Mouse (Mus musculus): ENCODE data around the gene Cmip.

Cmip gene

DNA sequence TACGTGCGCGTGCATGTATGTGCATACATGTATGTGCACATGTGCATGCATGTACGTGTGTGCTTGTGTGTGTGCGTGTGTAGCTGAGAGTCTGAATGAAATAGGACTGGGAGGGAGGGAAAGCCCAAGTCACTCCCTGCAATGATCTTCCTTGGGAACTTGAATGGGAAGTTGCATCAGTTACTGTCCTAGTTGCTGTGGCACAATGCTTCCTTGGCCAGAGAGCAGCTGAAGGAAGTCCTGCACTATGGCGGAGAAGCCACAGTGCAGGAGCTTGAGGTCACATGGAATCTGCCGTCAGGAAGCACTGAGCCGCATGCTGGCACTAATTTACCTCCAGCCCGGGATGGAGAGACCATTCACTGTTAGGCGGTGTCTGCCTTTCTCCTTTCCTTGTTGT lies 37.9 kb downstream of the Cmip start:
- no peak for DNase-seq (ENCODE audit: low read depth in 2 of 2, low spot score in 2 of 2)

DNA sequence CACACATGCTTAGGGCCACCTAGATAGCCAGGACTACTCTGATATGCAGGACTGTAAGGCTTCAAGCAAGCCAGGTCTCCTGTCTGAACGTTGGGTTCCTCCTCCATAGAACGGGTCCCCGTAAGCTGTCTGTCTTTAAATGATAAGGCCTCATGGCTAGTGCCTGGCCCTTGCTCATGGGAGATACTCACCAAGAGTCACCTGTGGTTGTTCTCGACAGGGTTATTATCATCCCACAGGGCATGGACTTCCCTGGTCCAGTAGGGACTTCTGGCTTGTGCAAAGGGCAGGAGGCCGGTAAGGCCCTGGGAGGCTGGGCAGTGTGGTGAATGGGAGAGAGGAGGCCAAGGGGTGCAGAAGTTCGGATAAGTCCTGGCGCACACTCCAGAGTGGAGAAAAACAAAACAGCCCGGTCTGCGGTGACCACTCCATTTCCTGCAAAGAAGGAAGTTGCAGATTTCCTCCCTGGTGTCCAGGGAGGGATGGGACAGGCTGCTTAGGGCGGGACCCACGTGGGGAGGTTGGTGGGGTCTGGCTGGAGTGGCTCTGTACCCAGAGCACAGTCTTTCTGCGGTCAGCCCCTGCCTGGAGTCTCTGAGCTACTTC lies 41.2 kb downstream of the Cmip start:
- no peak for DNase-seq (ENCODE audit: low read depth in 2 of 2, low spot score in 2 of 2)

DNA sequence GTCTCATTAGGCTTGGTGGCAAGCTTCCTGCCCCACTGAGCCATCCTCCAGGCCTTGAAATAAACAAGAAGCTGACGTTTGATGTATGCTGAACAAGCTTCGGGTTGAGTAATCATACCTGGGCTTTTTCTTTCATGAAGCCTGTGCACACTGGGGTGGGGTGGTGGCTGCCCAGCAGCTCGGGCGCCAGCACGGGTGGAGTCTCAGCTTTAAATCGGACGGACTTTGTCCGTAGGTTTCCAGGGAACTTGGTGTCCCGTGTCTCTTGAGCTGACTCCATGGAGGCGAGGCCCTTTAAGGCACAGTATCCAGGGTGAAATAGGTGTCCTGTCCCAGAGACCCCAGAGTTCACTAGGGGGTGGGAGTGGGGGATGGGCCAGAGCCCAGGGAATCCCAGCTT lies 42.3 kb downstream of the Cmip start:
- no peak for DNase-seq (ENCODE audit: low read depth in 2 of 2, low spot score in 2 of 2)

DNA sequence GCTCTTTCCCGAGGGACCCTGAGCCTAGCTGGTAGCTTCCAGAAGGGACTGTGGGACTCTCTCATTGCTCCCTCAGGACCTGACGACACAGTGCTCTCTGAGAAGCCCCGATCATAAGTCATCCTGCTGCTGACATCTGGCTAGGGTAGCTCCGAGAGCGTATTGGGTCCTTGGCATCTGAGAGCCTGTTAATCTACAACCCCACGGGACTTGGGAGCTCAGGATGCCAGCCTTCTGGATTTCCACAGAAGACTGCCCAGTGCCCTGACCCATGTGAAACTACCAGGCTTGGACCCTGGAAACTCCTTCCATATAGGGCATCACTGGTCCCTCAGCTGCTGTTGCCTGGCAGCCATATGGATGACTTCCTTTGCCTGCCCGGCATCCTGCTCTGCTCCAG lies 43.3 kb downstream of the Cmip start:
- DNase-seq (ENCODE audit: low read depth in 2 of 2, low spot score in 2 of 2), result no peak

DNA sequence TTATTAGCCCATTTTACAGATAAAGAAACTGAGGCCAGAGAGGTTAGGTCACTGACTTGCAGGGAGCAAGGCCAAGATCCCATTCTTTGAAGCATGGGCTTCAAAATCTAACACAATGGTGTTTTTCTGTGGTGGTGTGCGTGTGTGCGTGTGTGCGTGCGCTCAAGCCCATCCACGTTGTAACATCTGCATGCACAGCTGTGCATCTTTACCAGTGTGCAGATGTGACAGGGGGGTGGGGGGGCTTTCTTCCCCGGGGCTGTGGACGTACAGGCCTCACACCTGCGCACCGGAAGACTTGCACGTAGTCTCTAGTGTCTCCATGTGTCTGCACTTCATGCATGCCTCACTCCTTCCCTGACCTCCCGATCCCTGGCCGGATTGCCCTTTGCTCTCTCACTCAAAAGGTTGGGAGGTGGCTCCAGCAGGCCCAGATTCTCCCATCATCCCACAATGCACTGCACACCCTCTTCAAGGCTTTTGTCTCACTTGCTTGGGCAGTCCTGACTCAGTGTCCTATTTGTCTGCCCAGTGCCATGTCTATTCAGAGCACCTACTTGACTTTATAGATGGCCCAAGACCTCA lies 44.7 kb downstream of the Cmip start:
- DNase-seq (ENCODE audit: low read depth in 2 of 2, low spot score in 2 of 2), result no peak

DNA sequence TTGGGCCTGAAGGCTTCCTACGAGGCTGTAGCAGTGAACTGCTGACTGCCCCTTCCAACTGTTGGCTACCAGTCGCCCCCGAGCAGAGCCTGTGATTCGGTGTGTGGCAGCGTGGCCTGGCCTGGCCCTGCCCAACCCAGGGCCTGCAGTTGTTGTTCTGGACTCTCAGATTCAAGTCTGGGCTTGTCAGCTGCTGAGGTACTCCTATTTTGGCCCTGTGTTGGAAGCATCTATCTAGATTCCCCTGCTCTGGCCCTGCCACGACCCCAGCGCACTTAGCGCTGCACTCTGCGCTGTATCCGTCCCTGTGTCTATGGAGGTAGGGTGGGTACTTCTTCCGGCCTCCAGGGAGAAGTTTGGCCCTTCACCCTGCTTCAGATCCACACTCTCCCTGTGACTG lies 45.2 kb downstream of the Cmip start:
- no peak for DNase-seq (ENCODE audit: low read depth in 2 of 2, low spot score in 2 of 2)

DNA sequence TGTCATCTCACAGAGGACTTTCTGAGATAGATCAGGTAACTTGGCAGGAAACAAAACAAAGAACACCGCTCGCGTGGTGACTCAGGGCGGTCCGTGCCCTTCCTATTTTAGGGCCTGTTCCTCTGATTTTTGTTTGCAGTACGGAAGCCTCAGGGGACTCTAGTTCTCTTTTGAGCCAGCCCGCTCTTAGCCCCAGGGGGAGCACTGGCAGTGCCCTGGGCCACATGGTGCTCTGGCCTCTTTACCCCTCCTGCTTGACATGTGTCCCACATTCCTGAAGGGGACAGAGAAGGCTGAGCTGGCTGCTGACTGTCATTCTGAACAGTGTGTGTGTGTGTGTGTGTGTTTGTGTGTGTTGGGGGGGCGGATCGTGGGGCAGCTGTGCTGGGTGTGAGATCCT lies 46.8 kb downstream of the Cmip start:
- peak in 1 of 2 experiments; percentile 37 for DNase-seq (ENCODE audit: low read depth in 2 of 2, low spot score in 2 of 2)

DNA sequence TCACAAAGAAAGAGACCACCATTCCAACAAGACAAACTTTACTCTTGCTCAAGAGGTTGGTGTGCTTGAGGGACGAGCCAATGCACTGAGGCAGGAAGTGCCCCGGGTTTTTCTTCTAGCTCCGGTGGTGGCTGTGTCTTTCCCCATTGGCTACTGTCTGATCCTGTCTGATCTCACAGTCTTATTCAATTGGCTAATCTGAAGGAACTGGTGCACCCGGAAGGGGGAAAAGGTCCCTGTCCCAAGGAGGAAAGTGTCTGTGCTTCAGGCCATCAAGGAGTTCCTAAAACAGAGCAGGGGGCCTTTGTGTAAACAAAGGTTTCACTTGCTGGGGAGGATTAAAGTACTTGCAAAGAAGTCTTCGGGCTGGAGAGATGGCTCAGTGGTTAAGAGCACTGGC lies 48.5 kb downstream of the Cmip start:
- peak; percentile 30 to 41 for DNase-seq (ENCODE audit: low read depth in 2 of 2, low spot score in 2 of 2)

DNA sequence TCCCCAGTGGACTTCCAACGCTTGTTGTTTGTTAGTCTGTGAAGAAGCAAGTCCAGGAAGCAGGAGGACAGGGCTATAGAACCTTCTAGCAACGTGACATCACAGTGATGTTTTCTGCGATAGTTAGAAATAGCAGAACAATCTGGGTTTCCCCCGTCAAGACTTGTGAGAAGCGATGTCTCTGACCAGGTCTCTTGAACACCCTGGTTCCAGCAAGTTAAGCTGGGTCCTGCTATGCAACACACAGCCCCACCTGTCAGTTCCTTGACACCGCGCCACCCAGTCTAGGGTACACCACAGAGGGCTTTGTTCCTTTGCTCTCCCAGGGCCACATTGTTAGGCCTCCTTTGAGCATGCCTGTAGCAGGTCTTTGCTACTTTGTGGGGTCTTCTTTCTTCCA lies 49.9 kb downstream of the Cmip start:
- DNase-seq (ENCODE audit: low read depth in 2 of 2, low spot score in 2 of 2), result no peak

DNA sequence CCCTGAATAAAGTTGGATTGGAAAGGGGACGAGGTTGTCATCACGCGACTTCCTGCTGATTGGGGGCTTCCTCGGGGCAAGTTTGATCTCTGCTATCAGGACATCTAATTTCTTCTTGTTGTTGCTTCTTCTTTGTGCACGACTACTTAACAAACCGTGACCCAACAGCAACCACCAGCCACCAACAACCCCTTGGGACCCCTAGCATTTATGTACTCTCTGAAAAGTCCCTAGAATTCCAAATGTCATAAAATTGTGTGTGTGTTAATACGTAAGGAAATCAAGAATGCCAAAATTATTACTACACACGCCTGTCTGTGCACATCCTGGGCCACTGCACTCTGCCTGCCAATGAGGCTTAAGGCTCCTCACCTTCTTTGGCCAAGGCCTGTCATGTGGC lies 50.4 kb downstream of the Cmip start:
- no peak for DNase-seq (ENCODE audit: low read depth in 2 of 2, low spot score in 2 of 2)

DNA sequence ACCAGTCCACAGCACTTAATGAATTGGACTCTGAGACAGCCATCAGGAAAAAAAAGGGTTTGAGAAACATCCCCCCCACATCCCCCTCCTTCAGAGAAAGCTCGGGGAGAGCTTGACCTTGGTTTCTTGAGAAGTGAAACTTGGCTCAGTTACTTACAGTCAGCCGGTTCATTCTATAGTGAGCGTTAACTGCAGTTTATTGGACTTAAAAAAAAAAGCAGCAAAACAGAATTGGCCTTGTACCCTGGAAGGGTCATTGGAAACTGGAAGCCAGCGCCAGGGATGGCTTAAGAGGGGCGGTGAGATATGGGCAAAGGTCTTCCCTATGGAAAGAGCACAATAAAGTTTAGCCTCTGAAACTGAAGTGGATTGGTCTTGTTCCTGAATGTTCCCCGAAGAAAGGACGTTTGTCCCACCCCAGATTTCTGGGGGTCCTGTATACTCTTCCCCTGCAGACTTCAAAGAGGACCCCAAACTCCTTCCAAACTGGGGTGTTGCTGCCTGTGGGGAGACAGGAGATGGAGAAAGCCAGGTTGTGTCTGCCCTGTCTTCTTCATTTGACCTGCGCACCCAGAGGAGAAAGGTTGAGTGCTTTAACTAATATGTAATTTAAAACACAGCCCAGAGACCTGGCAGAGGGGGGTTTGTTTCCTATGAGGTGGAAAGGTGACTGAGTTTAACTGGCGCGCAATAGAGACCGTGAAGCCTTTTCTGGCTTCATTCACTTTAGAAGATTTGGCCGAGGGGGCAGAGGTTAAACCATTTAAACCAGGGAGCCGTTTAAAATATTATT lies 51.6 kb downstream of the Cmip start:
- no peak for DNase-seq (ENCODE audit: low read depth in 2 of 2, low spot score in 2 of 2)

DNA sequence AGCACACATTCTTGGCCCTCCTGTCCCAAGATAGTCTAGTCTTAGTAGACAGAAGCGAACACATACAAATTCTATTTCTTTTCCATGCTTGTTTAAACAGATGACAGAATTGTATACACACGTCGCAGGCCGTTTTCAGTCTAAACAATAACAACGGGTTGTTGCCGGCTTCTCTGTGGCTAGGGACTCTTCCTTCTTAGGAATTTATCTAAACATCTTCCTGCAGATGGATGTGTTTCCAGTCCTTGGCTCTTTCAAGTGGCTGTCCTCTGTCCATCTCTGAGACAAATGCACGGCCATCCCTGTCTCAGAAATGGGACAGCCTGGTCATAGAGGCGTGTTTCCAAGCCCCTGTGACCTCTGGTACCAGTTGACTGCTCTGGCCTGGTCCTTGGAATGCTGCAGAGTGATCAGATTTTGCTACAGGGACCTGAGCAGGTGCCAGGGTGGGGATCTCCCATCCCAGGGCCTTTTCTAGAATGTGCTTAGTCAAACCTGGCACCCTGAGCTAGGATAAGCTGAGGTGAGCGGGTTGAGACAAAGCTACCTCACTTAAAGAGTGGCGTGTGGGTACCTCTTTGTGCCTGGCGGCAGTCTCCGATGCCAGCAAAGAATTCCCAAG lies 52.9 kb downstream of the Cmip start:
- DNase-seq (ENCODE audit: low read depth in 2 of 2, low spot score in 2 of 2), result no peak

DNA sequence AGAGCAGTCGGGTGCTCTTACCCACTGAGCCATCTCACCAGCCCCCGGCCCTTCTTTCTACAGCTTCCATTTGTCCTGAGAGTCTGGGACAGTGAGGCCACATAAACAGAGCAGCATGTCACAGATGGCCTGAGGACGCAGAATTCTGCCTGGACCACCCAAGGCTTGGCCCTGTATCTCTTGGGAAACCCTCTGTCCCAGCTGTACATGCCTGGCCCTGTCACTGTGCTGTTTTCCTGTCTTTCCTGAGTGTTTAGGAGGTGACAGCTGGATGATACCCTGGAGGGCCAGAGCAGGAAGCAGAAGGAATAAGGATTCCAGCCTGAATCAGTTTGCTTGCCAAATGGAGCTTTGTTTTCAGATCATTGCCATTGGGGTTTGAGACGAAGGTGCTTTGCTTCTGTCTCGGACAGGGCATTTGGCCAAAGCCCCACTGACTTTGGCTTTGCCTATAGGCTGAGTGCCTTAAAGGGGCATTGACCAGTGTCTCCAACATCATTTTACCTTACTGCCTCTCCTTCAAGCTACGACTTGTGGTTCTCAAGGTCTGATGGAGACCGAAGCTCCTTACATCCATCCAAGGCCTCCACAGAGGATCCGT lies 54.2 kb downstream of the Cmip start:
- DNase-seq (ENCODE audit: low read depth in 2 of 2, low spot score in 2 of 2), result no peak

DNA sequence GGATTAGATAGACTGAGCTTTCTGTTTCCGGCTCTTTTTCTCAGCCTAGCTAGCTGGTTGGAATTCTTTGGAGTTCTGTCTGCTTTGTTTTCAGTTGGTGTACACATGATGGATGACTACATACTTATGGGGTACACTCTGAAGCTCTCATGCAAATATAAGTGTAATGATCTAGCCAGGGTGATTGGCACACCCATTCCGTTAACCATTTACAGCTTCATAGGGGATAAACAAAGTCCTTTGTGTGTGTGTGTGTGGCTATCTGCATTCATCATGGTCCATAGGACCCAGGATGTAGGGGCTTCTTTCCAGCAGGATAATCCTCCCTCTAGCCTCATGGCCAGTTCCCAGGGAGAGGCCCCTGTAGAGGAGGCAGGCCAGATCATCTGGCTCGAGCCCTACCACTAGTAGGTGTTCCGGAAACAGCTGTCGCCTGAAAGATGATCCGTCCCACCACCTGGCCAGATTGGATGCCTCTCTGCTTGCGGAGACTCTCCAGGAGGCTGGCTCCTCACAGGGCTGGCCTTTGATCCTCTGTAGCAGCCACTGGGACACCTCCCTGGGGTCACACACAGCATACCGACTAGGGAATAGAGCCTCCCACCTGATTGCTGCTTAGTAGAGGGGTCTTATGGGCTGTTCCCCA lies 57.6 kb downstream of the Cmip start:
- DNase-seq (ENCODE audit: low read depth in 2 of 2, low spot score in 2 of 2), result no peak

DNA sequence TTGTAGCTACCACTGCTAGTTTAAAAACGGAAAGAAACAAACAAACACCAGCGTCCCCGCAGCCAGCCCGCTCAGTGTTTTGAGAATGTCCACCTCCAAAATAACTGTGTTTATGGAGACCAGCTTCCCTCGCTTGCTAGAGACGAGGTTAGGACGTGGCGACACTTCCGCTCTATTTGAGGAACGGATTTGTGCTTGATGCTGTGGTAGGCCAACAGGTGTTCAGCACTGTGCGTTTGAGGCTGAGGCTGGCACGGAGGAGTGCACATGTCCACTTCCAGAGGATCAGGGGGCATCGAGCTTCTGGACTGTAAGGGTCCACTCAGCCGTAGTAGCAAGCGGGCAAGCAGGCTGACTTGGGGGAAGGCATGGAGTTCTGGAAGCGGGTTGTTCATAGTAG lies 58.9 kb downstream of the Cmip start:
- DNase-seq (ENCODE audit: low read depth in 2 of 2, low spot score in 2 of 2), result no peak

DNA sequence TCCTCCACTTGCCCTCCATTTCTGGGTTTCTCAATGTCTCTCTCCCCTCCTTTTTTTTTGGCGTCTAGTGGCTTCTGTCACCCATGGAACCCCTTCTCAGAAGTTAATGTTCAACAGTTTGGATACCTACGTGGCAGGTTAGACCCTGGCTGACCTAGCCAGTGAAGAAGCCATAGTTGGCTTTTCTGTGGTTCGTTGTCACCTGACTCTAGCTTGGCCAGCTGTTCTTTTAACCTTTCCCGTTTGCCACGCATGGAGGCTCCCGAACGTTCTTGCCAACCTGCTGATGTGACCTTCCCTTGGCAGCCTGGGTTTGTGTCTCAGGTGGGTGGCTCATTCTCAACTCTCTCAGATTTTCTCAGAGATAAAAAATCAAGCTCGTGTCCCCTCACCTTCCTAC lies 60.6 kb downstream of the Cmip start:
- DNase-seq (ENCODE audit: low read depth in 2 of 2, low spot score in 2 of 2), result no peak

DNA sequence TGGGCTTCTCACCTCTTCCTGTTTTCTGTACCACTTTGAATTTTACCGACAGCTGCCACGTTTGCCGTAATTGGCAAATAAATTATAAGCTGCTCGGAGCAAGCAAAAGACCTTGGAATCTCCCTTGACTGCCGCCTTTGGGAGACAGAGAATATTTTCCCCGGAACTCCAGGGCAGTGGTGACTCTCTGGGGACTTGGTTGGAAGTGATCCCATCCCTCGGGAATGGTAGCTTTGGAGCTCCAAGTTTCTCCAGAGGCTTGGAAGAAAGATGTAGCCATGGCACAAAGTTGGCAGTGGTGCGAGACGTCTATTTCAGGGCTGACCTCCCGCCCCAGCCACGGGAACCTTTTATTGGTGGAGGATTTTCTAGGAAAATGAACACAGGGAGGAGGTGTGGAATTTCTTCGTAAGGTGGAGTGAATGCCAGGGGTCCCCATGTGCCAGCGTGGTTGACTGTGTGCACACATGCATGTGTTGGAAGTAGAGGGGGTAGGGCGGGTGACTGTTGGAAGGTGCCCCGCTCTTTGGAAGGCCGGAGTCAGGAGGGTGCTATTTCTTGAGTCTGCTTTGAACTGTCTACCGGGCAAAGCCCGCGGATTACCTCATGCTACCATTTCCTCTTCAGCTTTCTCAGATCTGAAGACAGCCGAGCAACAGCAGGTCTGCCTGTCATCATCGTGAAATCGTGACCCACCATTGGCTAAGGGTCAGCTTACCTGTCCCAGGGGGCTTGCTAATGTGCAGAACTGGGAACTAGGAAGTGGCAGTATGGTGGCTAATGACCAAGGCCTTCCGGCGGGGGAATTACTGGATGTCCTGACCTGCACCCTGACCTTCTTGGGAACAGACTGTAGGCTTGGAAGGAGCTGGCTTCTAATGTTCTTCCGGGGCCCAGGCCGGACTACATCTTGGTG lies 62.3 kb downstream of the Cmip start:
- no peak for DNase-seq (ENCODE audit: low read depth in 2 of 2, low spot score in 2 of 2)

DNA sequence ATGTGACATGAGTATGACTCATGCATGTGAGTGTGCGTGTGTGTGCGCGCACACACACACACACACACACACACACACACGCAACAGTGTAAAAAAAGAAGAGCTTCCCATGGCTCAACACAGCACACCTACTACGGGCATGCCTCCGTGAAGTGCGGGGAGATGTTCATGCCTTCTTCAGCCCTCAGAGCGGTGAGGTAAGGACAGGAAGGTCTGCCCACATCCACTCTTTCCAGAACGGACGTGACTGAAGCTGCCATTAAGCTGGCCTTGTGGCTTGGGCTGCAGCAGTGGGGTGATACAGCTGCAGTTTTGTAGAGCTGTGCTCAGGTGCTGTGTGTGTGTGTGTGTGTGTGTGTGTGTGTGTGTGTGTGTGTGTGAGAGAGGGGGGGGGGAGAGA lies 63.8 kb downstream of the Cmip start:
- DNase-seq (ENCODE audit: low read depth in 2 of 2, low spot score in 2 of 2), result no peak

DNA sequence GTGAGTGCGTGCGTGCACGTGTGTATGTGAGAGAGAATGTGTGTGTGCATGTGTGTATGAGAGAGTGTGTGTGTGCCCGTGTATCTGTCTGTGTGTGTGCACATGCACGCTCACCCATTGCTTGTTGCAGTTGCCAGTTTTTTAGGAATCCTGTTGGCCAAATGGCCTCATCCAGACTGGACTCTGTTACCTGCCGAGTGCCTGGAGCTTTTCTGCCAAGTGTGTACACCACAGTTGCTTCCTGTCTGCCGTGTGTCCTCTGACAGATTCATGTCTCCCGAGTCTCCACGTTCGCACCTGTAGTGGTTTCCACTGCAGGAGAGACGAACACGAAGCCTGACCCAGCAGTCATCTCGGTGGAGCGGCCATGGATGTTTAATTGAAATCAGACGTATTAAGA lies 64.4 kb downstream of the Cmip start:
- DNase-seq (ENCODE audit: low read depth in 2 of 2, low spot score in 2 of 2), result no peak

DNA sequence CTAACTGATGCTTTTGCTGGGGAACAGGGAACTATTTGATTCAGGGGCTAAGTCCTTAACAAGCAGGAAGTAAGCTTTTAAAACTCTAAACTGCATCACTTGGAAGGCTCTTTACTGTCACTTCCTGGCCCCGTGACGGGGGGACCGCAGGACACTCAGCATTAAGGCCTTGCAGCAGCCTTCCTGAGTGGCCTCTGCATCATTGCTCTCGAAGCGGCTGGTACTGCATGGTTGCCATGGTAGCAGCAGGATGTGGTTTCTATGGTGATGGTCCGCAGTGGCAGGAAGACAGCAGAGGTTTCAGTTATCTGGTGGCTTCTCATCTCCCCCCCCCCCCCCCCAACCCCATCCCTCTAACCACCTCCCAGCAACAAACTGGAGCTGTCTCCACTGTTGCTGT lies 65.2 kb downstream of the Cmip start:
- peak; percentile 62 to 87 for DNase-seq (ENCODE audit: low read depth in 2 of 2, low spot score in 2 of 2)

Data from CD8-positive naive resting alpha-beta T cell, adult 2 months (primary cell).